Mouse (Mus musculus): ENCODE data around the gene Erbb3.

The Erbb3 gene

GRCm38 (mm10) chr10:128612433-128613153, 23.1 kb upstream of the Erbb3 start:
- DNase-seq (ENCODE audit: low spot score), result peak; percentile 65

DNA sequence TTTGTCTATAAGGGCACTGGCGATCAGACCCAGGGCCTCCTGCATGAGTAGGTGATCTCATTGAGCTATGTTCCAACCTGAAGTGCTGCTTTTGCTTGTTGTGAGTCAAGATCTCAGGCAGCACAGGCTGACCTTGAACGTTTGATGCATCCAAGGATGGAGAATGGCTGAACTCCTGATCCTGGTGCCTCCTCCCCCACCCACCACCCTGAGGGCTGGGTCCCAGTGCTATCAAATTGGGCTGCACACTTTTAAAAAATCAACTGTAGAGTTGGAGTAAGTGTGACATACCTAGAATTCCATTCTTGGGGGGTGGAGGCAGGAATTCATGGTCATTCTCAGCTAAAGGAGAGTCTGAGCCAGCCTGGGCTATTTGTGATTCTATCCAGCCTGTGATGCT, 17.0 kb upstream of the Erbb3 start:
- no peak for DNase-seq (ENCODE audit: low spot score)

GRCm38 (mm10) chr10:128602470-128603128, 13.1 kb upstream of the Erbb3 start:
- no peak for DNase-seq (ENCODE audit: low spot score)

- DNase-seq (ENCODE audit: low spot score), result no peak
Observed at GRCm38 (mm10) chr10:128601499-128601898, 12.0 kb upstream of the Erbb3 start.

DNA sequence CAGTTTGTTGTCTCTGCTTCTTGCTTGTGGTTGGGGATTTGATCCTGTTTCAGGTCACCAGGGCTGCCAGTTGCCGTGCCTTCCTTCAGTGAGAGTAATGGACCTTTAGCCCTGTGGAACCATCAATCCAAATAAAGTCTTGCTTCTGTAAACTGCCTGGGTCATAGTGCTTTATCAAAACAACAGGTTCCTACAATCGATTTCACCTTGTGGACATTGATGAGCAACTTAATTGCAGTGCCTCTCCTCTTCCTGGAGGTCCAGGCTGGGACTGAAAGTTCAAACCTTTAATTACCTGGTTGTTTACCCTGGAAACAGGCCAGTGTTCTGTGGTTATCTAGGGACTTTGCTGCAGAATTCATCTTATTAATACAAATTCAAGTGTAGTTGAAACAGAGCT, 9.0 kb upstream of the Erbb3 start:
- DNase-seq (ENCODE audit: low spot score), result no peak

GRCm38 (mm10) chr10:128592797-128593196, 3.3 kb upstream of the Erbb3 start:
- DNase-seq (ENCODE audit: low spot score), result no peak

GRCm38 (mm10) chr10:128591436-128591835, 2.0 kb upstream of the Erbb3 start:
- DNase-seq (ENCODE audit: low spot score), result no peak

- peak; percentile 68 for DNase-seq (ENCODE audit: low spot score)
Observed at GRCm38 (mm10) chr10:128590193-128590690, 790 bp upstream of the Erbb3 start.

- DNase-seq (ENCODE audit: low spot score), result no peak
Observed at GRCm38 (mm10) chr10:128588775-128589463, 533 bp downstream of the Erbb3 start.

- no peak for DNase-seq (ENCODE audit: low spot score)
Observed at GRCm38 (mm10) chr10:128588136-128588535, 1.3 kb downstream of the Erbb3 start.

DNA sequence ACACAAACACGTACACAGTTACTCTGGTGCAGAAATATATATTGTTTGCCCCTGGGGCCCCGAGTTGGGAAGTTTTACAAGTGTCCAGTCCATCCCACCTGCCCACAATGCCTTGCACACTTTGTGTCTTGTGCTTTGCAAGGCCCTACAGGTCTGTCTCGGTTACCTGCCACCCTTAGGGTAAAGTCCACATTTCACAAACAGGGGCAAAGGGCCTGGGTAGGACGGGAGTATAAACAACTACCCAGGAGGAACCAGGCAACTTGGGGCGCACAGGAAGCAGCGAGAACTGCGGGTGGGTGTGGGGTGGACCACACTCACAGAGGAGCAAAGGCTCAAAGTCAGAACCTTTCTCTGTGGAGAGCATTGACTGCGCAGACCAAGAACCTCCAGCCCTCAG, 1.8 kb downstream of the Erbb3 start:
- DNase-seq (ENCODE audit: low spot score), result no peak

DNA sequence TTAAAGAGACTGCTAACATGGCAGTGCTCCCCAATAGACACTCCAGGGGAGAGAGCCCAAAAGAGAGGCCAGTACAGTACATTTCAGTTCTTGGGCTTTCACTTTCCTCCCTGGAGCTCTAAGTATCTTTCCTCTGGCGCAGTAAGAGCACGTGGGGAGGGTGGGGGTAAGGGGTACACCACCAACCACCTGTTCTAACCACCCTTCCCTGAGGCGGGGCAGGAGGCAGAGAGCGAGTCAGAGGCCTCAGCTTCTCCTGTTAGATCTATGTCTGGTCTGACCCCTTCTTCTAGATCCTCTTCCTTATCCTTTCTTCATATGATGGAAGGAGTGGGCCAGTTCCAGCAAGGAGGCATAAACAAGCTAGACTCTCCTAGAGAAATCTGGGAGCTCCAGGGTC, 2.3 kb downstream of the Erbb3 start:
- no peak for DNase-seq (ENCODE audit: low spot score)

DNA sequence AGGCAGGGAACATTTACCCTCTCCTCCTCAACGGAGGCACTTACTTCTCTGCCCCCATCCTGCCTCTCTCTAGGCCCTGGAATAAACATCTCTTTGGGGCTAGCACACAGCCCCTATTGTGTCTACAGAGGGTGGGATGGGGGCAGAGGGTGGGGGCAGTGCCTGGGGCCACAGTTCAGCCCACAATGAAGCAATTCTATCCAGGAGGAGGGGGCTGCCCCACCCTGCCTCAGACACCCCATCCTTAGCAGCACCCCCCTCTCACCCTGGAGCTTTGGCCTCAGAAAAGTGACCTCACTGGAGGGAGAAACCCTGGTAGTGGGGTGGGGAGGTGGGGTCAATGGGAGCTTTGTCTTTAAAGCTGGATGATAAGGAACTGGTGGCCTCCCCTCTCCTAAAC, 2.9 kb downstream of the Erbb3 start:
- DNase-seq (ENCODE audit: low spot score), result no peak

DNA sequence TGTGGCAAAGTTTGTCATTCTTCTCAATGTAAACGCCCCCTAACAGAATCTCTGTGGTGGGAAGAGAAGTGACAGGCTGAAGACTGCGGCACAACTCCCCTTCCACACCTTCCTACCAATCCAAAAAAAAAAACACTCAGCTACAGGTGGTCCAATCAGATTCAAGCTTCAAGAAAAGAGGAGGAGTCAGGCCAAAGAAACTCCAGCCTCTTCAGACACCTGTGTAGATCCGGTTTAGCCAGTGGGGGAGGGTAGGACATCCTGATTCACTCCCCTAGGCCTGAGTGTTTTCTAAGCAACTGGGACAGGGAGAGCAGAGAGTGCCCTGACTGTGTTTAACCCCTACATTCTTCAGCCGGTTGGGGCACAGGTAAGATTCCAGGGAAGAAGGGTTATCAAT, 5.1 kb downstream of the Erbb3 start:
- peak; percentile 42 for DNase-seq (ENCODE audit: low spot score)

DNA sequence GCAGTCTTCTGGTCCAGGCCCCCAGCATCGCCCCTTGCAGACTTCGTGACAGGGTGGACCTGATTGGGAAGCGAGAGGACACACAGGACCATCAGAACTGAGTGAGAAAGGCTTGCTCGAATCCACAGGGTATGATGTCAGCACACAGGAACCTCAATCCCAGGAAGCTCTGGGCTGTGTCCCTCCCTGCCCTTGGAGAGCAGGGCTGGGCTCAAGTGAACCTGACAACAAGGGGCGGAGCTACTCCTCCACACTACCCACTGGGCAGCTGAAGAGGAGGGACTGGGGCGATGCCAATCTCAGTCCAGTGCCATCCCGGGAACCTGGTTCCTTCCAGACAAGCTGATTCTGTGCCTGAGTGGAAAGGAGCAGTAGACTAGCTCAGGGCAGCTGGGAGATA, 5.8 kb downstream of the Erbb3 start:
- DNase-seq (ENCODE audit: low spot score), result peak; percentile 40

DNA sequence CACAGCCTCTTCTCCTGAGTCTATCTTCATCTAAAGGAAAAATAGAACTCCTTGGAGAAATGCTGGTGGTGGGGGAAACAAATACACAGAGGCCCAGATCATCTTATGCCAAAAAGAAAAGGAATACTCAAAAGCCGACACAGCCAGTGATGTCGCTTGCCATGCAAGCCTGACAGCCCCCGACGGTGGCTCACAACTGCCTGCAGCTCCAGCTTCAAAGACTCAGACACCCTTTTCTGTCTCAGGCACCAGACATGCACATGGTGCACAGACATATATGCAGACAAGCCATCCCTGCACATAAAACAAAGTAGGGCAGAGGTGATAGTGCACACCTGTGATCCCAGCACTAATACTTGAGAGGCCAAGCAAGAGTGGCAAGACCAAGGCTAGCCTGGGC, 9.7 kb downstream of the Erbb3 start:
- DNase-seq (ENCODE audit: low spot score), result no peak

- DNase-seq (ENCODE audit: low spot score), result no peak
Observed at GRCm38 (mm10) chr10:128579298-128579697, 10.2 kb downstream of the Erbb3 start.

GRCm38 (mm10) chr10:128578330-128578729, 11.1 kb downstream of the Erbb3 start:
- DNase-seq (ENCODE audit: low spot score), result no peak

- no peak for DNase-seq (ENCODE audit: low spot score)
Observed at GRCm38 (mm10) chr10:128575063-128575462, 14.4 kb downstream of the Erbb3 start.

GRCm38 (mm10) chr10:128565788-128566531, 23.5 kb downstream of the Erbb3 start, which contains the start of gene Pa2g4:
Pa2g4 (minus strand) TSS chr10:128565987.
- DNase-seq (ENCODE audit: low spot score), result peak; percentile 99

DNA sequence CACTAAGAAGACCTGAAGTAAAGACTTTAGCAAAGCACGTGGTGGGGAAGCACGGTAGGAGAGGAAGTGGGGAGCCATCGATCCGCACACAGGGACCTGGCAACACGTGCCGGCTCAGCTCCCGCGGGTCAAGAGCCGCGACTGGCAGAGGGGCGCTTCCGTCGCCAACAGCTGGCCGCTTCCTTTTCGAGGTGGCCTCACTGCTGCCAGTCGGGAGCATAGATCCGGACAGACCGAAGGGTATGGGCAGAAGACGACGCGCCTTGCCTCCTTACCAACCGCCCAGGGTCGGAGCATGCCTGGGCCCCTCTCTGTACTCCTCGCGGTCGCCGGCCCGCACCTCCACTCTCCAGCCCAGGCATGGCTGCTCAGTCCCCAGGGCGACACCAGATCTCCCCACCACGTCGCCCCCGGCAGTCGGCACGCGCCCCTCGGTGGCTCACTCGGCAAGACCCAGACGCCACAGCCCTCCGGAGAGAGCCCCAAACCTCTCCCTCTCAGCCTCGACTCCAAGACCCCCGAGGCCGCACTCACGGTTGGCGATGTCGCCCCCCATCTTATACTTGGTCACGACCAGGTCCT, 24.2 kb downstream of the Erbb3 start:
- no peak for DNase-seq (ENCODE audit: low spot score)

- DNase-seq (ENCODE audit: low spot score), result no peak
Observed at GRCm38 (mm10) chr10:128563544-128563943, 25.9 kb downstream of the Erbb3 start.

Data from testis, postnatal 14 days (tissue).